Mouse (Mus musculus): Measurements from ENCODE around the gene Tpx2. TPM values are rescaled to one million over a fixed set of nuclear protein-coding genes. Genes with fewer than 3 reads are reported as not detected.

The Tpx2 gene
- polyA plus RNA-seq, 1 experiment from 2014 or later: 51.5 TPM

DNA sequence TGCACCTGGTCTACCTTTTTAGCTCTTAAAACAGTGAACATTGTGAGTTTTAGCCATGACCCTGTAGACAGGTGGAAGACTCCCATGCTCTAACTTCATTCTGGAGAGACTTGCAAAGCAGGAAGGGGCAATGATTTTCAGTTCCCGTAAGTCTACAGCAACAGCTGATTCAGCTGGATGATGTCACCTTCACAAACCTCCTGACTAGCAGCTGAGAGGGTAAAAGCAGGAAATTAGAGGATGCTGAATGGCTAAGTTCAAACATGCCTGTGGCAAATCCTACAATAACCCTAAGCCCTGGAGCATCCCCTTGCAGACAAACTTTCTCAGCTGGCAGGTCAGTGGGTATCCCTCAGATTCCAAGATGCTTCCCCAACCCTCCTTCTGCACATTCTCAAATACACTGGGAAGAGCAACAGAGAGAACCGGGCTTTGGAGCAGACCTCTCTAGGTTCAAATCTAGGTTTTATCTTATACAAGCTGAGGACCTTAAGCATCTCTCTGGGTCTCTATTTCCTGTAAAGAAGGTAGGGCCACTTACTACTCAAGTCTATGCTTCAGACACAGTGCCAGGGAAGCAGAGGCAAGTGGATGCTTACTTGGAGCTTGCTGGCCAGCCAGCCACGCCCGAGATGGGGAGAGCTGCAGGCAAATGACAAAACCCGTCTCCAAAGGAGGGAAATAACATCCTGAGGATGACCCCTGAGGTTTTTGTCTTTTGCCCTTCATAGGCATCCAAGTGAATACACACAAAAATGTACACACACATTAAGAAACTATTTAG is 37.4 kb upstream of the Tpx2 start:
- H3K4me1 ChIP-seq (ENCODE audit: control insufficient read depth, insufficient read depth, low read length): peaks cover 30% of the 10 kb centered on the region
- H3K9ac ChIP-seq (ENCODE audit: low read depth, low read length): no peak overlapping the region
- H3K36me3 ChIP-seq (ENCODE audit: control insufficient read depth, insufficient read depth, low read length): no peaks in the 10 kb centered on the region
- WGBS: 63% methylated on average over 5 of the region's 5 CpGs
- H3K4me2 ChIP-seq (ENCODE audit: low read depth, low read length): no peak overlapping the region
- H3K27me3 ChIP-seq (replicated peaks; ENCODE audit: control insufficient read depth, insufficient read depth, low read length): no peaks in the 10 kb centered on the region
- H3K9me3 ChIP-seq (ENCODE audit: control insufficient read depth, low read length): no peaks in the 10 kb centered on the region
- no peak for ATAC-seq
- H3K4me3 ChIP-seq (ENCODE audit: low read length): no peak overlapping the region
- peak overlapping the region; percentile 71 for H3K27ac ChIP-seq (ENCODE audit: low read length)

DNA sequence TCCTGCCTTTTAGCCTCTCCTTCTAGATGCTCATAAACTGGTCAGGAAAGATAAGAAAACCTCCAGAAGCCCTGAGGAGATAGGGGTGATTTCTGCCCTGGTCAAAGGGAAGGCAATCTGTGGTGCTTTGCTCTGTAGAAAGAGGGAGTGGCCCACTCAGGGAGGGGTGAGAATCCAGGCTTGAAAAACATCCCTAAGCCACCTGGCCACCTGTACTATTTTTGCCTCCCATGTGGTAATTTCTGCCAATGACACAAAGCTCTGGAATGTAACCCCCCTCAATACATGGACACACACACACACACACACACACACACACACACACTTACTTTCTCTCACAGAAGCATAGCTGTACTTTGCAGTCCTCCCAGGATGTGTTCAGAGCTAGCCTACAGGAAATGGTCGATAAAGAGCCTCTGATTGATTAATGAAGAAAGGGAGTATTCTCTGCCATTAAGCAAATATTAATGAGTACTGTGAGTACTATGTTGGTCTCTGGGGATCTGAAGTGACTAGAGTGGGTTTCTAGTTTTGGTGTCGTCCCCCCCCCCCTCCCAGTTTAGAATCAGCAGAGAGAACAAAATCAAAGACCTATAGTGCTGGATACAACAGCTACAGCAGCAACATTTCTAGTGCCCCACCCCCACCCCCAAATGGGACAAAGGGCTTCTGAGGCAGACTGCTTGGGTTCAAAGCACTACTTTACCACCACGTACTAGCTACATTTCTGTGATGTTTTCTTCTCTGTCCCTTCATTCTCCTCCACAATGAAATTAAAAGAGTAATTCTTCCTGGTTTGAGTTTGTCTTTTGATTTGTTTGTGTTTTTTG is 36.2 kb upstream of the Tpx2 start:
- WGBS: 43% methylated on average over 3 of the region's 3 CpGs
- peak; percentile 89 for ATAC-seq
- no peak overlapping the region for H3K4me2 ChIP-seq (ENCODE audit: low read depth, low read length)
- H3K4me1 ChIP-seq (ENCODE audit: control insufficient read depth, insufficient read depth, low read length): peaks cover 26% of the 10 kb centered on the region
- H3K9ac ChIP-seq (ENCODE audit: low read depth, low read length): no peak overlapping the region
- no peak overlapping the region for H3K4me3 ChIP-seq (ENCODE audit: low read length)
- H3K27me3 ChIP-seq (replicated peaks; ENCODE audit: control insufficient read depth, insufficient read depth, low read length): no peaks in the 10 kb centered on the region
- peak overlapping the region; percentile 71 for H3K27ac ChIP-seq (ENCODE audit: low read length)
- H3K36me3 ChIP-seq (ENCODE audit: control insufficient read depth, insufficient read depth, low read length): no peaks in the 10 kb centered on the region
- no peaks in the 10 kb centered on the region for H3K9me3 ChIP-seq (ENCODE audit: control insufficient read depth, low read length)

DNA sequence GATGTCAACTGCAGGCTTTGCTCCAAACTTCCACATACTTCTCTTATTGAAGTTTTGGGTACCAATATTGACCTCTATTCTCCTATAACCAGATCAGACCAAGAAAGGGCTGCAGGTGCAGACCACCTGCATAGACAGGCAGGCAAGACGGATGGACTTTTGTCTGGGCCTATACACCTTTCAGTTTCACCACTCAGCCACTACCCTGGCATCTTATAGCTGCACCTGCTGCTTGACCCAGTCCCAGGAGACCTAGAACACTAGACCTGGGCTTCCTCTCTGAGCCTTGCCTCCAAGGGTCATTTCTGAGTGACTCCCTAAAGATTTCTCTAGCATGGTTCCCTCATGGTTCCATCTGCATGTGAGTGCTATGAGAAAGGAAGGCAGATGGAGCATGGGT is 34.5 kb upstream of the Tpx2 start:
- Histone ChIP-seq H3K27me3 (replicated peaks; ENCODE audit: control insufficient read depth, insufficient read depth, low read length) (no peaks in the 10 kb centered on the region), H3K9ac (ENCODE audit: low read depth, low read length) (no peak overlapping the region), H3K36me3 (ENCODE audit: control insufficient read depth, insufficient read depth, low read length) (no peaks in the 10 kb centered on the region), H3K4me1 (ENCODE audit: control insufficient read depth, insufficient read depth, low read length) (peaks cover 43% of the 10 kb centered on the region), H3K4me2 (ENCODE audit: low read depth, low read length) (no peak overlapping the region), H3K27ac (ENCODE audit: low read length) (no peak overlapping the region), H3K4me3 (ENCODE audit: low read length) (no peak overlapping the region), H3K9me3 (ENCODE audit: control insufficient read depth, low read length) (no peaks in the 10 kb centered on the region)
- WGBS: 85% methylated on average over 1 of the region's 1 CpGs
- ATAC-seq: no peak

DNA sequence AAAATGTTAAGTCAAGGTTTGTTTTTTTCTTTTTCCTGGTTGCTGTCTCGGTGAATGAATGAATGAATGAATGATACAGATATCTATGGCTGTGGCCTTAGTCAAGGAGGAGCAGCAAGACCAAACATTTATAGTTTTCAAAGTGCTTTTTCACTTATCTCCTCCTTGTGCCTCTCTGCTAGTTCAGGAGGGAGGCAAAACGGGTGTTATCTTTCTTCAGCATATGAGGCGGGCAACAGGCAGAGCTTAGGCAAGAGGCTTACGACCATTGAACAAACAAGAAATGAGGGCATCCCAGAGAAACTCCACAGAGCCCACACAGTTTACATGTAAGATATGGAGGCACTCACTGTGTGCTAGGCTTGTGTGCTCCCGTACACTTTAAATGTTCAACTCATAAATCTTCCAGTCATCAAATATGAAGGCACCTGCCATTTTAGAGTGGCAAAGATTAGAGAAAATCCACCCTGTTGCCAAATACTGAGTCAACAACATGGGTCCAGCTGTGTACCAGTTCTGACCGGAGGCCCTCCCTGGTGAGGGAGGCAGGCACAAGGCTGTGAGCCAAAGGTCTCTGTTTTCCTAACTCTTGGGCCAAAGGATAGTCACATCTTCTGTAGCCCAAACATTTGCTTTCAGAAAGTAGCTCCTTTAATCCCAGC is 33.4 kb upstream of the Tpx2 start:
- Histone ChIP-seq H3K36me3 (ENCODE audit: control insufficient read depth, insufficient read depth, low read length) (peaks cover 2% of the 10 kb centered on the region; the same call in 1 of the 2 replicates), H3K4me3 (ENCODE audit: low read length) (no peak overlapping the region), H3K4me2 (ENCODE audit: low read depth, low read length) (no peak overlapping the region), H3K9ac (ENCODE audit: low read depth, low read length) (no peak overlapping the region), H3K27me3 (replicated peaks; ENCODE audit: control insufficient read depth, insufficient read depth, low read length) (no peaks in the 10 kb centered on the region), H3K27ac (ENCODE audit: low read length) (no peak overlapping the region), H3K4me1 (ENCODE audit: control insufficient read depth, insufficient read depth, low read length) (peaks cover 49% of the 10 kb centered on the region), H3K9me3 (ENCODE audit: control insufficient read depth, low read length) (0 out of 2 replicates have a peak, but pooled peaks cover 2% of the 10 kb centered on the region)
- 55% methylated on average over 6 of the region's 6 CpGs for WGBS
- peak; percentile 10; the same call in 1 of the 2 replicates for ATAC-seq

DNA sequence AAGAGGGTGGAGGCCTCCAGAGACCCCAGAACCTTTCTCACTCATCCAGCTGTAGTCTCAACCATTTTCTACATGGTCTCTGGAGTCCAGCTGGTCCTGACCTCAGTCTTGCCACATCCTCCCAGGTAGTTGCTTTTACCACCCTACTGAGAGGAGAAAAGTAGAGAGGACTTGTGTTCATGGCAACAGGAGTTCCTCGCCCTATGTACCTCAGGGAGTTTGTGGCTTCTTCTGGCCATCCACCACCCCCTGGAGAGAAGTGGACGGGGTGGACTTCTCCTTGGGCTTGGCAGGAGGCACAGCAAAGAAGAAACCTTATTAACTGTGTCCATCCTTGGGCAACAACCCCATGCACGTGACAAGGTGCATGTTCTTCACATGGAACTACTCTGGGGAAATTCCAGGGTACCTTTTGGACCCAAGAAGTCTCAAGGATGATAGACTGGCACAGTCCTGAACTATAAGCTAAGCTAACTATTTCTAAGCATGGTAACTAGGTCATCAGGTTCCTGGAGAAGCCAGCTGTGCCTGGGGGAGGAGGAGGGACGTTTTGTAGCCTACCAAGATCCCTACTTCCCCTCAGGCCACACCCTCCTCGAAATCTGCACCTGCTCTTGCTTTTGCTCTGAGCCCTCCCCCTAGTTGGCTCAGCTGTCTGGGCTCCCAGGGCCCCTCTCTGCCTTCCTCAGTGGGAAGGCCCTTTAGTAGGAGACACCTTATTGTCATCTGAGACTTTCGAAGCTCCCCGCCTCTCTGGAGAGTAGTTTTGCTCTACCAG is 31.7 kb upstream of the Tpx2 start:
- Histone ChIP-seq H3K4me3 (ENCODE audit: low read length) (no peak overlapping the region), H3K36me3 (ENCODE audit: control insufficient read depth, insufficient read depth, low read length) (peaks cover 2% of the 10 kb centered on the region; the same call in 1 of the 2 replicates), H3K4me1 (ENCODE audit: control insufficient read depth, insufficient read depth, low read length) (peaks cover 48% of the 10 kb centered on the region), H3K4me2 (ENCODE audit: low read depth, low read length) (no peak overlapping the region), H3K27me3 (replicated peaks; ENCODE audit: control insufficient read depth, insufficient read depth, low read length) (no peaks in the 10 kb centered on the region), H3K9ac (ENCODE audit: low read depth, low read length) (no peak overlapping the region; the same call in 1 of the 2 replicates), H3K9me3 (ENCODE audit: control insufficient read depth, low read length) (0 out of 2 replicates have a peak, but pooled peaks cover 2% of the 10 kb centered on the region), H3K27ac (ENCODE audit: low read length) (peak overlapping the region; percentile 60)
- ATAC-seq: peak; percentile 34
- WGBS: 65% methylated on average over 7 of the region's 7 CpGs

DNA sequence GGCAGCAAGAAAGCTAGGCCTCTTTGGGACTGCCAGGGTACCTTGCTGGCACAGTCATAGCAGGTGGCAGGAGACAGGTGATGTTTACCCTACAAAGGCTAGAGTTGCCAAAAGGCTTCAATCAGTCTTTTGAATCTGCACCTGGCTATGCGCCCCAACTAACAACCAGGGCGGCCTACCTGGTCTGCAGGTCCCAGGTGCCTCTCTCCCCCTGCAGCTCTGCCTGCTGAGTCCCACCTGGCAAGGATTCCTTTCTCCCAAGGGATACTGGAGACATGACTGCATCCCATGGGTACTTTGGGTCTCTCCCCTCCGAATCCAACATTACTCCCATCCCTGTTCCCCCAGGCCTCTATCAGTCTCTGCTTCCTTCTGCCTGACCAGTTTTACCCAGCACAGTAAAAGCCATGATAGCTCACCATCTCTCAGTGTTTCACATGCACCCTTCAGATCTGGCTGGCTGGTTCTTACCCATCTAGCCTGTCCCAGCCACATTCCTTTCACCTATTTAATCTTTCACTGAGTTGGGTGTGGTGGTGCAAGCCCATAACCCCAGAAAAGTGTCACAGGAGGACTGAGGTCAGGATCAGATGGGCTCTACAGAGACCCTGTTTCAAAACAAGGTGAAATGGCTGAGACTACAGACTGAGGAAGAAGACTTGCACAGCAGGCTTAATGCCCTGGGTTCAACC is 31.0 kb upstream of the Tpx2 start:
- WGBS: 72% methylated on average over 3 of the region's 3 CpGs
- Histone ChIP-seq H3K27ac (ENCODE audit: low read length) (peak overlapping the region; percentile 60), H3K36me3 (ENCODE audit: control insufficient read depth, insufficient read depth, low read length) (peaks cover 2% of the 10 kb centered on the region; the same call in 1 of the 2 replicates), H3K4me1 (ENCODE audit: control insufficient read depth, insufficient read depth, low read length) (peaks cover 54% of the 10 kb centered on the region), H3K4me2 (ENCODE audit: low read depth, low read length) (no peak overlapping the region), H3K9ac (ENCODE audit: low read depth, low read length) (no peak overlapping the region; the same call in 1 of the 2 replicates), H3K27me3 (replicated peaks; ENCODE audit: control insufficient read depth, insufficient read depth, low read length) (no peaks in the 10 kb centered on the region), H3K4me3 (ENCODE audit: low read length) (no peak overlapping the region), H3K9me3 (ENCODE audit: control insufficient read depth, low read length) (0 out of 2 replicates have a peak, but pooled peaks cover 2% of the 10 kb centered on the region)
- ATAC-seq: peak; percentile 11; the same call in 1 of the 2 replicates

DNA sequence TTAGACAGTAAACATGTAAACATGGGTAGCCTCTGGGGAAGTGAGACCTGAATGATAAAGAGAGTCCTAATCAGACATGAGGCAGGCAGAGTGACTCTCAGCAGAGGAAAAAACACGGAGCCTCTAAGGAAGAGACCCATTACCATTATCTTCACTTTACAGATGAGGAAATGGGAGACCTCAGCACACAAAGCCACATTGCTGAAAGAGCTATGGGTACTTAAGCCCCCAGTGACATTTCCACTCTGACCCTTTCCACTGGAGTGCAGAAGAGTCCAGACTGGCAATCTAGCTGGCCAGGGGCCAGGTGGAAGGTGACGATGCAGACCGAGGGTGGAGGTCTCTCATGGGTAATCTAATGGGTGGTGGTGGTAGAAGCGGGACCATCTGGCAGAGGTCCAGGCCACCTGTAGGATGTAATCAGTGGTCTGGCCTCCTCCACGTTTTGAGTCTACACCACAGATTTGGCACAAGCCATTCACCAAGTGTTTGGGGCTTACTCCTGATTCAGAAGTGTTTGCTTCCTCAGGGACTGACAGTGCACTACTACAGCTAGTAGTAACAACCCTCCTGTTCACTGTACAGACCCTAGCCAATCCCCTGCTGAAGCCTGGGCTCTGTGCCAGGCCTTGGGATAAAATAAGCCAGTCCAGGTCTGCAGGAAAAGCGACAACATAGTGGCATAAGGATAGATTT is 30.0 kb upstream of the Tpx2 start:
- H3K4me2 ChIP-seq (ENCODE audit: low read depth, low read length): no peak overlapping the region
- H3K4me3 ChIP-seq (ENCODE audit: low read length): no peak overlapping the region
- 30% methylated on average over 6 of the region's 6 CpGs for whole genome bisulfite sequencing
- H3K27ac ChIP-seq (ENCODE audit: low read length): peak overlapping the region; percentile 56
- H3K27me3 ChIP-seq (replicated peaks; ENCODE audit: control insufficient read depth, insufficient read depth, low read length): no peaks in the 10 kb centered on the region
- 0 out of 2 replicates have a peak, but pooled peaks cover 2% of the 10 kb centered on the region for H3K9me3 ChIP-seq (ENCODE audit: control insufficient read depth, low read length)
- peaks cover 53% of the 10 kb centered on the region for H3K4me1 ChIP-seq (ENCODE audit: control insufficient read depth, insufficient read depth, low read length)
- ATAC-seq: peak; percentile 27; the same call in 1 of the 2 replicates
- H3K9ac ChIP-seq (ENCODE audit: low read depth, low read length): peak overlapping the region; percentile 34; the same call in 1 of the 2 replicates
- peaks cover 2% of the 10 kb centered on the region; the same call in 1 of the 2 replicates for H3K36me3 ChIP-seq (ENCODE audit: control insufficient read depth, insufficient read depth, low read length)

DNA sequence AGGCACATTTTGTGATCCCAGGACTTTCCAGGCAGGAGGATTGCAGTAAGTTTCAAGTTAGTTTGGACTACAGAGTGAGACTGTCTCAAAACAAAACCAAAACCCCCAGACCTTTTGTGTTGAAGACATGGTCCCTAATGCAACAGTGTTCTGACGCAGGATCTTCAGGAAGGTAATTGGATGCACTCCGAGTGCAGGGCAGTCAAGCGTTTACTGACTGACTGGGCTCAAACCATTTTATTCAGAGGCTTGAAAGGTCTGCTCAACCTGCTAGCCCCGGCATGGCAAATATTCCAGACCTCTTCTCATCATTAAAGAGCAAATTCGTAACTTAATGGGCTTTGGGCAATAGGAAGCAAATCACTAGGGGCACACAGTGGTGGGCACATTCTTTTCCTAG is 29.1 kb upstream of the Tpx2 start:
- 0 out of 2 replicates have a peak, but pooled peaks cover 2% of the 10 kb centered on the region for H3K9me3 ChIP-seq (ENCODE audit: control insufficient read depth, low read length)
- H3K4me3 ChIP-seq (ENCODE audit: low read length): no peak overlapping the region
- 87% methylated on average over 5 of the region's 5 CpGs for WGBS
- no peaks in the 10 kb centered on the region for H3K27me3 ChIP-seq (replicated peaks; ENCODE audit: control insufficient read depth, insufficient read depth, low read length)
- H3K36me3 ChIP-seq (ENCODE audit: control insufficient read depth, insufficient read depth, low read length): peaks cover 2% of the 10 kb centered on the region; the same call in 1 of the 2 replicates
- no peak overlapping the region for H3K9ac ChIP-seq (ENCODE audit: low read depth, low read length)
- no peak overlapping the region; the same call in 1 of the 2 replicates for H3K27ac ChIP-seq (ENCODE audit: low read length)
- ATAC-seq: no peak
- H3K4me2 ChIP-seq (ENCODE audit: low read depth, low read length): no peak overlapping the region
- H3K4me1 ChIP-seq (ENCODE audit: control insufficient read depth, insufficient read depth, low read length): peaks cover 52% of the 10 kb centered on the region

Measured in intestine, embryonic 16.5 days (tissue).